Mouse (Mus musculus) naive thymus-derived CD4-positive, alpha-beta T cell, adult 2 months (primary cell): ENCODE data around the gene Nfic.
A peak's percentile ranks its signal among the peaks of the same experiment; 100 is the strongest.

ENCODE experiments used
- DNase-seq: peaks from one replicate; pipeline ENCODE4 v3.0.0-alpha.2; 2011; ENCODE audit warnings: low read depth

Gene Nfic

DNA sequence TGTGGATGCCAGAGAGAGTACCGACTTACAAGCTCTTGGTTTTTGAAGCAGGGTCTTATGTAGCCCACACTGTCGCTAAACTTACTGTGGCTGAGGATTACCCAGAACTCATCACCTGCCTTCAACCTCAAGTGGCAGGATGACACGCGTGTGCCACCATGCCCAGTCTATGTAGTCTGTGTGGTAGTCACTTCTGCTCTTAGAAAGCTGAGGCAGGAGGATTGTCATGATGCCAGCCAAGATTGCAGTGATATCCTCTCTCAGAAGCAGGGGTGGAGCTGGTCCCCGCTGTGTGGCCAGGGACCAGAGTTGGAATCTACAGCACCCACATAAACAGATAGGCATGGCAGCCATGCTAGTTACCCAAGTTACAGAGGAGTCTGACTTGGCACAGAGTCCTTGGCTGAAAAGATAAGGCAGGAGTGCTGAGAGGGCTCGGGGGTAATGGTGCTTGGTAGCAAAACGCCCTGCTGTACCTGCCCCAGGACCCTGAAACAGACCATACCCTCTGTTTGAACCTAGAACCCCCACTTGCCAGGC, 30.1 kb upstream of the Nfic start:
- no peak for DNase-seq

DNA sequence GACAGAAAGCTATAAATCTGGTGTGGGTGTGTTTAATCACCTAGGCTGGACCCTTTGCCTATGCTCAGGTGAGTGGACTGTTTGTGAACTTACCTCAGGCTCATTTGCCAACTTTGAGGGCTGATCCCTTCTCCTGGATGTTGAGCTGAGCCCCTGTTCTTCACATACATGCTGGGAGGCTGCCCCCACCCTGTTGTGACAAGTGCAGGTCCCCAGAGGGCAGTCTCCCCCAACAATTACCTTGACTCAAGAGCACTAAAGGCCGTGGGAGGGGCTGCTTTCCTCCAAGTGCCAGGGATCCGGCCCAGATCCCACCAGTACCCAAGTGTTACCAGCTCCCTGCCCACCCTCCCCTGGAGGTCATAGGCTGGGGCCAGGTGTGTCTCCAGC, 29.6 kb upstream of the Nfic start:
- peak; percentile 61 for DNase-seq

DNA sequence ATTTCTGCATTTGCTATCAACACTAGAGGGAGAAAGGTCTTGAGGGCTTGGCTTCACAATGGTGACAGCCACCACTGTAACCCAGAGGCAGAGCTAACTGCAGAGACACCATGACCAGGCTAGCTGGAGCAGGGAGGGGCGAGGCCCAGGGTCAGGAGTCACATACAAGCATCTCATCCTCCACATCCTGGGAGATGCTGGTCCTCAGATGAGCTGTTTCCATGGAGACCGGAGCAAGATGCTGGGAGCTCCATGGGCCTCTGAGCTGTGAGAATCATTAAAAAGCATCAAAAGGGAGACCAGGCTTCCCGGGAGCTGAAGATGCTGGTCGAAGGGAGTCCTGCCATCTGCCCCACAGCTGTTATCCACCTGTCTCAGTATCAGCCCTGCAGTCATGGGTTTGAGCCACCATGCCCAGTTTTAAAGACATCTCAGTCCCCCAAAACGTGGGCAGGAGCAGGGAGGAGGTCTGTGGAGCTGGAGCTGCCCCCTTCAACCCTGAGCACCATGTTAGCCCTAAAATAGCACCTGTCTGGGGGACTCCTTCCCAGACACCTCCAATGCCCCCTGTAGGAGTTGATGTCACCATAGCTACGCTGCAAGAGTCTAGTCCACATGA, 29.1 kb upstream of the Nfic start:
- no peak for DNase-seq

DNA sequence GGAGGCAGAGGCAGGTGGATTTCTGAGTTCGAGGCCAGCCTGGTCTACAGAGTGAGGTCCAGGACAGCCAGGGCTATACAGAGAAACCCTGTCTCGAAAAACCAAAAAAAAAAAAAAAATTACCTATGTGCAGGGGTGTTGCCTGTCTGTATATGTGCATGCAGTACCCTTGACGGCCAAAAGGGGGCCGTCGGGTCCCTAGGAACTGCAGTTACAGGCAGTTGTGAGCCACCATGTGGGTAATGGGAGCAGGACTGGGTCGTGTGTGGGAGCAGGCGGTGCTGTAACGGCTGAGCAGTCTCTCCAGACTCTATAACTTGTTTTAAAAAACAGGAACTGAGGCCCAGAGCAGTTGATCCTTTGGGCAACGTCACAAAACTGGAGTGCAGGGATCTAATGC, 28.5 kb upstream of the Nfic start:
- DNase-seq, result peak; percentile 80

DNA sequence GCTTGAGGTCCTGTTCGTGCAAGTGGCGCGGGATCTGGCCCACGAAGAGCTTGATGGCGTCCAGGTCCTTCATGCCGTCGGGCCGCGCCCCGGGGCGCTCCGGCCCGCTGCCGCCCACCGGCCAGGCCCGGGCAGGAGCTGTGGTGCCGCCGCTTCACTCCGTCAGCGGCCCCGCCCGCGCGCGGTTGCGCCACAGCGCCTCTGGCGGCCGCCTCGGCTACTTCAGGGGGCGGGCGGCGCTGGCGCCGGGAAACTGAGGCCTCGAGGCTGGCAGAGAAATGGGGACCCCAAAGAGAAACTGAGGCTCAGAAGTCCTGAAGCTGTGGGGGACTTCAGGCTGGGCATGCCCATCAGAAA, 27.1 kb upstream of the Nfic start, which contains the start of gene Celf5:
Gene Celf5, minus strand, starts transcription at position 177 of the 357 bp plus-strand sequence.
- peak; percentile 79 for DNase-seq

DNA sequence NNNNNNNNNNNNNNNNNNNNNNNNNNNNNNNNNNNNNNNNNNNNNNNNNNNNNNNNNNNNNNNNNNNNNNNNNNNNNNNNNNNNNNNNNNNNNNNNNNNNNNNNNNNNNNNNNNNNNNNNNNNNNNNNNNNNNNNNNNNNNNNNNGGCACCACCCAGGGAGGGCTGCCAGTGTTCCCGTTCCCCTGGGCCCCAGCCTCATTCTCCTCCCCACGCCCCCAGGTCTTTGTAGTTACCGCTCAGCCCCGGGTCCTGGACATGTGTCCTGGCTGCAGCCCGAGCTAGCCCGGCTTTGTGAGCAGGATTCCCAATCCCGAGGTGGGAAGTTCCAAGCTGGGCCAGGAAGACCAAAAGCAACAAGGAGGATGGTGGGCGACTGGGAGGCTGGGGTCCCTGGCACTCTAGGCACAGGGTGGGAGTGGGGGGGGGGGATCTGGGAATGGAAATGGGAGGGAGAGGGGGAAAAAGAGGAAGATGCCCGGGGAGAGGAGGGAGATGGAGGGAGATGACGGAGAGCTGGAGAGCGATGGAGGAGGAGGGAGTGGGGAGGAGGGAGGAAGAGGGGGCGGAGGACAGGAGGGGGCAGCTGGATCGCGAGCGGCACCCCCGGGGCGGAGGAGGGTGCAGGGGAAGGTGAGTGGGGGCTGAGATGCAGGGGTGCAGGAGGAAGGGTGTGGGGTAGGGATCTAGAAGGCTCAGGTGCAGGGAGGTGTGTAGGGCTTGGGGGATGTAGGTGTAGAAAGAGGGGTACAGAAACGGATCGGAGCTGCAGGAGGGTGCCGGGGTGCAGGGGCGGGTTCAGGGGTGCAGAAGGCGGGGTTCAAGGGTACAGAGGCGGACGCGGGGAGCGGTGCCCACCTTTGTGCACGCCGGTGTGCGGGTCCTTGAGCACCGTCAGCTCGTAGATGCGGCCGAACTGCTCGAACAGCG, 26.4 kb upstream of the Nfic start:
- no peak for DNase-seq

DNA sequence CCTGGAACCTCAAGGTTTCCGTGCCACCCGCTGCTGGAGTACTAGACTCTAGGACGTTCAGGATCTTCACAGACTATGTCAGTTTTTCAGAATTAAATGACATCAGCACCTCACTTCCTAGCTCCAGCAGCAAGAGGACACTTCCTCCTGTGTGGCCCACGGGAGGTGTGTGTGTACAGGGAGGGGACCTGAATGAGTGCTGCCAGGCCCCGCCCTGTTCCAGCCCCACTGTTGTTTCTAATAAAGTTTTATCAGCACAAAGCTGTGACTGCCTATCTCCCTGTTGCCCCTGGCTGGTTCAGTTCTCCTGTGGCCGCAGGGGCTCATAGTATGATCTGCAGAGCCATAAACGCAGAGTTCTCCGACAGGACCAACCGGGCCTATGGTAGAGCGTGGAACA, 19.0 kb upstream of the Nfic start:
- DNase-seq, result no peak

DNA sequence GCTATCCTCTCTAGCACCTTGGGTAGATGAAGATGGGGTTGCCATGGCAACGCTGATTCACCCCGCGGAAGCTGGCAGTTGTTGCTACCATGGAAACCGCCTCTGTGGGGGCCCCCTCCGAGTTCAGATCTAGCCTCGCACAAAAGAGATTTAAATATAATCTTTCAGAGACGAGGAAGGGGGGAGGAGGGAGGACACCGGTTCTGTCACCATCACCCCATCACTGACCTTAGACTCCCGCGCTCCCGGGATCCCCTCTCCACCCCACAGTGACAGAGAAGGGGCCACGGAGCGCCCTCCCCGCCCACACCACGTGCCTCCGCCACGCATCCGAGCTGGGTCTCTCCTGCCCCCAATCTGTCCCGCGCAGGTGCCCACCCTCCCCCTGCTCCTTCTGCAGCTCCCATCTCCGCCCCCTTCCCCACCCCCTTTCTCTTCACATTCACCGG, 17.6 kb upstream of the Nfic start:
- DNase-seq, result peak; percentile 74

DNA sequence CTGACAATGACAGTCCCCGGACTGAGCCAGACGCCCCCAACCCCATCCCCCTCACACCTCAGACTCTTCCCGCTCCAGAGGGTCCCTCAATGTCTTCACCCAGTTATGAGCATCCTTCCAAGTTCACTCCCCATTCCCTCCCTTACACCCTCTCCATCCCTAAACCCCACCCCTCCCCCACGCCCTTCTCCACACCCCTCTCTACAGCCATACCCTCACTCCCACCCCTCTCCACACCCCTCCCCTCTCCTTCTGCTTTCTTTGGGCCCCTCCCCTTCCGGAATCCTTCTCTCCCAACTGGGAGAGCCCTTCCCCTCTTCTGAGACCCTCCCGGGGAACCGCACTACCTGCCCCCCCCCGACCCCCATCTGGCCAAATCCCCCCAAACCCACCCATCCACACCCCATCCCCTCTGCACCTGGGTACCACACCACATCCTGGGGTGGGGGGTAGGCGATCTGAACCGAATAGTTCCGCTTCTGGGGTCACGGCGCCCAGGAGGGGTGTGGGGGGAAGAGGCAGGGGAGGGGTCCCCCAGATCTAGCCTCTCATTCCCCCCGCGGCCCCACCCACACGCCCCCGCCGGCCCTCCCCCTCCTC, 17.1 kb upstream of the Nfic start:
- DNase-seq, result no peak

DNA sequence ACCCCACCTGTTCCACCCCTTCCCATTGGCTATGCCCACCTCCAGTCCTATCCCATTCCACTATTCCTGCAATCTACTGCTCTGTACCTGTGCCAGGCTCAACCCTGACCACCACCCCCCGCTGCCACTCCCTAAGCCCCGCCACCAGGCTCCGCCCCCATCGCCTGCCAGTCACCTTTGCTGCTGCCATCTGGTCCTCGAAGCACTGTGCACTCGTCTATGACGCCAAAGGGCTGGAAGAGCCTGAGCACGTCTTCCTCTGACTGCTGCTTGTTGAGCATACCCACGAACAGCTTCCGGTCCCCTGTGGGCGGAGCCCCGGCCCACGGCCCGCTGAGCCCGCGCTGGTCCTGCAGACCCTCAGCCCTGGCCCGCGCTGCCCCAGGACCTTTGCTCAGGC, 15.0 kb upstream of the Nfic start:
- peak; percentile 72 for DNase-seq

DNA sequence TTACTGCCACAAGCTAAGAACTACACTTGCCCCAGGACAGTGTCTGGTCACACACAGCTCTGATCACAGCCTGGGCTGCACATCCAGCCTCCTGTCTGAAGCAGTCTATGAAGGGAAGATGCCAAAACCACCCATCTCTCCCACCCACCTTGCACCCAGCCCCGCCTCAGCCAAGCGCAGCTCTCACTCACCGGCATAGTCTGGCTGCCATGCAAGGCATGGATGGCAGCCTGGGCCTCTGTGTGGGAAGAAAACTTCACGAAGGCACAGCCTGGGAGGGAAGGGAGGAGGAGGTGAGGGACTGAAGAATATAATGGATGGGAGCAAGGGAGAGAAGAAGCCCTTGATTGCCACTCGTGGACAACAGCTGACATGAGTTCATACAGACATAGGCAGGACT, 13.8 kb upstream of the Nfic start:
- no peak for DNase-seq

DNA sequence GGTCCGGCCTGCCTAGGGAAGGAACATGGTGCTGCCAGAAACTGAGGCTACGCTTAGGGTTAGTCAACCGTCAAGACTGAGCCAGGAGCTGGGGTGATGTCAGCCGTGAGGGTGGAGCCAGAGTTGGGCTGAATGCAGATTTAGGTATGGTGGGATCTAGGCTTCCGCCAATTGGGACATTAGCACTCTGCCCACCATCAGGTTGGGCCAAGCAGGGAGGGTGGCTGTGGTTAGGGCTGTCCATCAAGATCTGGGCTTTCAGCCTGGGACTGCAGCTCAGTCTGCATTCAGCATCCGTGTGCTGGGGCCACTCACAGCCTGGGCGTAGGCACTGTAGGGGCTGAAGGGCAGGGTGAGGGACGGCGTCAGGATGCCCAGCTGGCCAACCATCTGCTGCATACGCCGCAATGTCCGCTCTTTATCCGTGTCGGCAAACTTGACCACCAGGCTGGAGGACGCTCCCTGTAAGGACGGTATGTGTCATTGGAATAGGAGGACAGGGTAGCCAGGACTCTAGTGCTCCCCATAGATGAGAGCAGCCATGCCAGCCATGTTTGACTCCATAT, 12.3 kb upstream of the Nfic start:
- no peak for DNase-seq

DNA sequence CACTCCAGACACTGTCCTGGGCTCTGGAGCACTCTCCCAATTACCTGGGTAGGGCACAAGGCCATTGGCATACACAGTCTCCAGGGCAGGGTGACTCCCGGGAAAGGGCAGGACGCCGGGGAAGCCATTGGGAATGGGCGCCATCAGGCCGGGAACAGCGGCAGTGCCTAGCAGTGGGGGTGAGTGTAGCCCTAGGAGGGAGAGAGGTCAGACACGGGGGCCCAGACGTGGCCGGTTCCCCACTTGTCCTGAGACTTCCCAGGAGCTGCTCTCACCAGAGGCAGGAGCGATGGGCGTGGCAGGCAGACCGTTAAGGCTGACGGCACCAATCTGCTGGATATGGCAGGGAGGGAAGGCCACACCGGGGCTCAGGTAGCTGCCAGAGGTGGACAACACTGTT, 11.4 kb upstream of the Nfic start:
- DNase-seq, result no peak

DNA sequence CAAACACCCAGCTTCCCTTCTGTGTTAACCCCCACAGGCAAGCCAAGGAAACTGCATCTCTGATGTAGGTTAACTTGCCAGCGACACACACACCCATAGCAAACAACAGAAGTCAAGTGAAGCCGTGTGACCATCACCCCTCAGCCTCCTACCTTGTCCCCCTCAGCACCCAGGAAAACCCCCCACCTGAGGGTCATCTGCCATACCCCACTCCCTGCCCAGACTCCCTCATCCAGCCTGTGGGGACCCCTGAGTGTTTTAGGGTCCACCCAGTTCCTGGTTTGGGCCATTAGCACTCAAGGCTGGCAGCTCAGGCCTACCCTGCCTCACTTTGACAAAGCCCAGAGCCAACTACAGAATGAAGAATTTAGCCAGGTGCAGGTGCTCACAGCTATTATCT, 10.6 kb upstream of the Nfic start:
- DNase-seq, result no peak

DNA sequence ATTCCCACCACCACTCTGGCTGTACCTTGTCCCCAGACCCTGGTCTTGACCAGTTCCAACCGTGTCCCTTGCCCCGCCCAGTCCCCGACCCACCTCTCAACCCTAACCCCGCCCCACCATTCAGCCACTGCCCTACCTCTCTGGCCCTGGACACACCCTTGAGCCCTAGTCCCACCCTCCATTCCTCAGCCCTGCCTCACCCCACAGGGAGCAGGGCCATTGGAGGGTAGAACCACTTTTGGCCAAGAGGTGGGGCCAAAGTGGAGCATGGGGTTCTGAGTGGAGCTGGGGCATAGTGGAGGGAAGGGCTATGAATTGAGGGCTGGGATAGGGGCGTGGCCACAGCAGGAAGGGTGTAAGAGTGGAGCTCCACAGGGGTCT, 9.8 kb upstream of the Nfic start:
- DNase-seq, result no peak

DNA sequence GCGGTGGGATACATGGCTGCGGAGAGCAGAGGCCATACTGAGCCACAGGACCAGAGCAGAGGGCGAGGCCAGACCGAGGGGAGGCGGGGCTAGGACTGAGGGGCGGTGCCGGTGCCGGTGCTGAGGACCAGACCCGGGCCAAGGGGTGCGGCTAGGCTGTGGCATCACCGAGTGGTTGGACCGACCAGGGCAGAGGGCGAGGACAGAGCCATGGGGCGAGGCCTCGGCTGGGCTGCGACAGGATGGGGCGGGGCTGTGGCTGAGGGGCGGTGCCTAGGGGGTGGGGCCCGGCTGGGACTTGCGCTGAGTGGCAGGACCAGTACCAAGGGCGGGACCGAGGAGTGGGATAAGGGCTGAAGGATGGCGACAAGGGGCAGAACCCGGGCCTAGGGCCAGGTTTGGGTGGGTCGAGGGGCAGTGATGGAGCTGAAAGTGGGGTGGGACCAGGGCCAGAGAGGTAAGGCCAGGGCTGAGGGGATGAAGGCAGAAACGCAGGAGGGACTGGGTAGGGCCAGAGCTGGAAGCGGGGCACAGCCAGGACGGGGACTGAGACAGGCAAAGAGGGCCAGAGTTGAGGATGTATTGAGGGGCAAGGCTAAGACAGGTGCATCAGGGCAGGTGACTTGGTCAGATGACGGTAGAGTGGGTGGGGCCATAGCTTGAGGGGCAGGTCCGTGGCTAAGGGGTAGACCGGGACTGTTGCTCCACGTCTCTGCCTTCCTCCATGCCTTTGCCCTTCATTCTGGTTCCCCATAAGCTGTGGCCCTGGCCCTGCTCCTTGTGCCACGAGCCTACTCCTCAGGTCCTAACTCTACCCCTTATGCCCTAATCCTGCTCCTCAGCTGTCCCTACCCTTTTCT, 9.2 kb upstream of the Nfic start:
- peak; percentile 54 for DNase-seq

DNA sequence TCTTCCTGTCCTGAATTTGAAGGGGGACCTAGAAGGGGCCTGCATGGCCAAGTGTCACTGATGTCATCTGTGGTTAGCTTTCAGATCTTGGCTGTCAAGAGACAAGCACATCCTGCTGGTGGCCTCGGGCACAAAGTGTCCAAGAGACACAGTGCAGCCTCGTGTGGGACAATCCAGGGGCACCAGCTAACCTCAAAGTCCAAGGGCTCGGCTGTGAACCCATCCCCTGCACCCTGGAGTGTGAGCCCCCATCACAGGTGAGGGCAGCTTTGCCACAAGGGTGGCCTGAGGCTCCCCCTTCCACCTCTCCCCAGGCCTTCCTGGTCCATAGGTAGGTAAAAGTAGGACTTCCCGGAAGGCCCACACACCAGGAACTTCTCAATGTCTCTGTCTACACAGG, 8.1 kb upstream of the Nfic start:
- DNase-seq, result no peak

DNA sequence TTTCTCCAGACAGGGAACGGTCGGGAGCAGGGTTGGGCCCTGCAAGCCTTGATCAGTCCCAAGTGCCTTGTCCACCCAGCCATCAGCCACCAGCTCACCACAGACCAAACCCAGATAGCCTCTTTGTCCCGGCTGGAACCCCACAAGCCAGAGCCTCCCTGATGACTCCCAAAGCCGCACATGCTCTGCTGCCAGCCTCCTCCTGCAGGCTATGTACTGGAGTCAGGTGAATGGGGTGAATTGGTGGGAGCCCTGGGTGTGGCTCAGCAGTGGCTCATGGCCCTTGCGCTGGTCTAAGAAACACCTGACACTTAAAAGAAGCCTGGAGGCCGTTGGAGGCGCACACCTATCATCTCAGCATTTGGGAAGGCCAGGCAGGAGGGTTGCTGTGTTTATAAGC, 7.5 kb upstream of the Nfic start:
- DNase-seq, result no peak

DNA sequence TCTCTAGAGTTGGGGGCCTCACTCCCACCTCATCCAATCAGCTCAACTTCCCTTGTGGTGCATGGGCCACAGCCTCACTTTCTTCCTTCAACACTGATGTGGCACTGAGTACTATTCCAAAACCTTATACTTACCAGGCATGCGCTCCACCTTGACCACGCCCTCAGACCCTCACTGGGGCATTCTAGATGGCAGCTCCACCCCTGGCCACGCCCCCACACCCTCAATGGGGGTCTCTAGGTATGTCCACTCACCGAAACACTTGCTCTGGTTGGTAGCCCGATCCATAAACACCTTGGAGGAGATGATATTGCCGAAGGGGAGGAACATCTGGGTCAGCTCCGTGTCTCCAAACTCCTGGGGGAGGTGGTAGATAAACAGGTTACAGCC, 7.0 kb upstream of the Nfic start:
- DNase-seq, result no peak

DNA sequence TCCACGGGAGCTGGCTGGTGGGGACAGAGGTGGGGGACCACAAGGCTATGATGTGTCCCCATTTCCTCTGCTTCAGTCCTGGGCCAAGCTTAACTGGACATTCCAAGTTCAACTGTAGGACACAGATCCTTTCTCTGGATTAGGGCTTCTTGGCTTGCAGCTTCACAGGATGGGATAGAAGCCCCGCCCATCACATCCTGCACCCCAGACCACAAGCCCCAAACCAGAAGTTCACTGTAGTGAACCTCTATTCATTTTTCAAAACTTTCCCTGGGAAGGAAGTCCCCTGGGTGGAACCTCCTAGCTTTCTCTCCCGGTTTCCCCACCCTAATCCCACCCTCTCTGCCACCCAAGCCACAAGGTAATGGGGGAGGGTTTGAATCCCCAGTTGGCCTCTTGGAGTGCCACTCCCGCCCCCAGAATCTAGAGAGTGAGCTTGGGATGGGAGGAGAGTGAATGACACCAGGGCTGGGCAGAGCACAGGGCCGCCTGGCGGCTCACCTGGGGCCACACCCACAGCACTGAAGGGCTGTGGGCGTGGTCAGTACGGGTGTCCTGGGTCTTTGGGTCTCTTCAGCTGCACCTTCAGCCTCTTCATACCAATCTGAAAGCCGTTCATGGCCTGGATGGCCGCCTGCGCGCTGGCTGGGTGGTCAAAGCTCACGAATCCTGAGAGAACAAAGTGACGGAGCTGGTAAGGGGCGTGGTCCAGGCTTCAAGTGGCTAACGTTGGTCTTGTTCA, 6.4 kb upstream of the Nfic start:
- DNase-seq, result no peak

DNA sequence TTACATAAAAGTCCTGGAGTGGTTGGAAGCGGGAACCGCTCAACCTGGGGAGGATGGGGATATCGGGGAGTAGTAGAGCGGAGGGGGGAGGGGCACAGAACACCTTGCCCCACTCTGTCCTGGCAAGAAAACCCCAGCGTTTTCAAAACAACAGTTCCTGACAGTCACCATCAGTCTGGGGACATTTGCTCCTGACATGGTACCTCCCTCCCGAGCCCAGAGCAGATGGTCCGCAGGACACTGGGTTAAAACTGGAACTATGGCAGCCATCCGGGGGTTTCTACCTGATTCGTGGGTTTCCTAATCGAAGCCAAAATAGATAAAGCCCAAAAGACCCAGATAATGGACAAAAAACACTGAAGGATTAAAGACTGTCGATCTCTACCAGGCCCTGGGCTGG, 5.5 kb upstream of the Nfic start:
- DNase-seq, result no peak
